Mouse (Mus musculus) heart, adult 9 months (tissue): ENCODE results near the gene Arhgap23.
A peak's percentile ranks its signal among the peaks of the same experiment; 100 is the strongest.

Experiments
- DNase-seq, 2 experiments: peaks; one replicate each; pipeline ENCODE4 v3.0.0; 2022; ENCODE audit warnings: low spot score in 2 of 2

Gene Arhgap23

DNA sequence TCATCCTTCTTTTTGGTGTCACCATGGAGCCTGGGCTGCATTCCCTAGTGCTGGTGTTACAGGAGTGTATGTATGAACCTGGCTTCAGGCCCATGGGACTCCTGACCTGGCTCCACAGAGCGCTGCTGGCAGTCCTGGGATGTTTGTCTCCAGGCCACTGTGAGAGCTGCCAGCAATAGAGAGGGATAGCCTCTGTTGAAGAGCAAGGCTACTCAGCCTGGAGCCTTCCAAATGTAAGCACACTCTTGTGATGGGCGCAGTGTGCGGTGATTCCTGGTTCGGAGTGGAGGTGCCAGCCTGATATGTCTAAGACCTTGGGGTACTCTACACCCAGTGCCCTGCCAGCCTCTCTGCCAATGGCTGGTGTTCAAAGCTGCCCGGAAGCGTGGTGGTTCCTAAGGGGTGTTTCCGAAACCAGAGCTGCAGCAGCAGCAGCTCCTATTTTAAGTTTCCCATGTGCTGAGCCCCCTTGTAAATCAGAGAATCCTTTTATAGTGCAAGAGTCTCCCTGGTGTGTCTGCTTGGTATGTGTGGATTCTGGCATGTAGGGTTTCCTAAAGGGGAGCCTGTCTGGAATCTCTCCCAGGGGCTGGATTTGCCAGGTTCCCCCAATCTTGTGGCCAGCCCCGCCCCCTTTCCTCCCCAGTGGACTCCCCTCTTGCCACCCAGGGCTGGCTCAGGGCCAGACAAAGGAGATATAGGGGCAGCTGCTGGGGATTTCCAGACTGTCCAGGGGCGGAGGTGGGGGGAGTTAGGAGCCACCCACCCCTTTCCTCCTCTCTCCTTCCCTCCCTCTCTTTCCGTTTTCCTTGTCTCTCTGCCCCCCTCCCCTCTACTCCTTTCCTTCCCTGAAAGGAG, 9.0 kb upstream of the Arhgap23 start:
- DNase-seq = peak; percentile 52 to 62

- no peak for DNase-seq
Observed at GRCm38 (mm10) chr11:97407456-97407855, 7.9 kb upstream of the Arhgap23 start.

DNA sequence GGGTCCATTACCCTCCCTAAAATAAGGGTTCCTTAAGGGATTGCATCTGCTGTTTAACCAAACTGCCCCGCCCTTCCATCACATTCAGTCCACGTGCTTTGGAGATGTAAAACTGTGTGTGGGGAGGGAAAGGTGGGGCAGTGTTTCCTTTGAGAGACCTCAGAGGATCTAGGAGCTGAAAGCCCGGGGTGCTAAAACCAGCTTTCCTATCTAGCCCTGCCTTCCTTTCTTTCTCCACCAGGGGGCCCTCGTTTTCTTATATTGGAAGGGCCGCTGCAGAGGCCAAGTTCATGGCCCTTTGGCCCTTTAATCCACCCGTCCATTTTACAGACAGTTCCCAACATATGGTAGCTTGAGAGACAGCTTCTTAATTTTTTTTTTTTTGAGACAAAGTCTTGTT, 7.2 kb upstream of the Arhgap23 start:
- peak; percentile 75 to 87 for DNase-seq

DNA sequence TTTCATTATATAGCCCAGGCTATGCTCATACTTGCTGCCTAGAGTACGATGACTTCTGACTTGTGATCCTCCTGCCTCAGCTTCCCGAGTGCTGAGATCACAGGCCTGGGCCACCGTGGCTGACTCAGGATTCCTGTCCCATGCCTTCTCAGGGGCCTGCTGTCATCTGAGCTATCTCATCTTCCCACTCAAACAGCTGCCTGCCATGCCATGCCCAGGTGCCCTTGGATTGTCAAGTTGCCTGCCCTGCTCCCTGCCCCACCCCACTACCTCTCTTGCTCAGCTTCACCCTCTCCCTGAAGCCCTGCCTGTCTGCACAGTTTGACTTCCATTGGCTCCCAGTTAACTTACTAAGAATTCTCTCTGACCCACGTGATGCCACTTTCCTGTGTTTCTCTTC, 4.4 kb upstream of the Arhgap23 start:
- no peak for DNase-seq

- peak; percentile 70 to 79 for DNase-seq
Observed at GRCm38 (mm10) chr11:97412117-97412516, 3.2 kb upstream of the Arhgap23 start.

DNA sequence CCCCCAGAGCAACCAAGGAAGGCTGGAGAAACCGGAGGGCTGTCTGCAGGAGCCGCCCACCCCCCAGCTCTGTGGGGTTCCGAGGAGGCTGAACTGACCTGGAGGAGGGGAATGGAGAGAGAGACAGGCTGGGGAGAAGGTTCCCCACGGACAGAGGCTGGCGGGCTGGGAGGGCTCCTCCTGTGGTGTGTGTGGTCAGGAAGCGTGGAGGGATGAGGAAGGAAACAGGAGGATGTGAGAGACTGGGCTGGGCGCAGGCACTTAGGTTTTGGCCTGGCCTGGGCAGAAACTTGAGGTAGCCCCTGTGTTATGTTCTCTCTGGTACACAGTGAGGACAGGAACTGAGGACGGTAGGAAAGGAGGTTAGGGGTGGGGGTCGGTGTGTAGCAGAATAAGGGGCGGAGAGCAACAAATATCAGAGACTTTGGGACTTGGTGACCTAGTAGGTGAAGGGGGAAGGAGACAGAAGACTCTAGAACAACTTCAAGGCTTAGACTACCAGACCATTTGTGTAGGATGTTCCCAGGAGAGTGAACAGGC, 2.5 kb upstream of the Arhgap23 start:
- no peak for DNase-seq

- DNase-seq = peak; percentile 67 to 70
Observed at GRCm38 (mm10) chr11:97415712-97416636, 641 bp downstream of the Arhgap23 start.

DNA sequence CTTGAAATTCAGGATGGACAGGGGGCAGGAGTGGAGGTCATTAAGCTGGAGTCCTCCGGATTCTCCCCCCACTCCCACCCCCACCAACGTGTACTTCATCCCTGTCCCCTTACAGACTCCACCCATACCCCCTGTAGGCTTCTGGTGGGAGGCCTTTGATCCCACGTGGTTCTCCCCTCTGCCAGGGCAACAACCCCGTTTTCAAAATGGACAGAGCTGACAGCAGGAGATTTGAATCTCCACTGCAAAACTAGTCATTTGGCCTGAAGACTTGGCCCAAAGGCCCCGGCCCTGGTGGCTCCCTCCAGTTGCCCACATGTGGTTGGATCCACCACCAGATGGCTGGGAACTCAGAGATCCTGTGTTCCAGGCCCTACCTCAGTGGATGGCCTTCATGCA, 1.3 kb downstream of the Arhgap23 start:
- no peak for DNase-seq

GRCm38 (mm10) chr11:97418834-97419539, 3.7 kb downstream of the Arhgap23 start:
- no peak for DNase-seq

DNA sequence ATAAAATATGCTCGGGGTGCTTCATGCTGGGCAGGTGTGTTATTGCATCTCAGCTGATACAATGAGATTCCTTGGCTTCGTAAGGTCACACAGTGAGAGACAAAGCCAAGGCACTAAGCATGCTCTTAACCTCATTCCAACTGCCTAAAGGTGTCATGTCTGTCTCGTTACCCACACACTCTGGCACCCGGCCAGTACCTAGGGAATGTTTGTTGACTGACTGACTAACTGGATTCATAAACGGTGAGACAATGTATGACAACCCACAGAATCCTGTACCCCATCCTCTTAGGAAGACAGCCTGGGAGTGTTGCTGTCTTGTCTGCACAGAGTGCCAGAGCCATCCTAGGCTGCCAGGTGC, 4.2 kb downstream of the Arhgap23 start:
- no peak for DNase-seq

GRCm38 (mm10) chr11:97422507-97422906, 7.2 kb downstream of the Arhgap23 start:
- DNase-seq = no peak

DNA sequence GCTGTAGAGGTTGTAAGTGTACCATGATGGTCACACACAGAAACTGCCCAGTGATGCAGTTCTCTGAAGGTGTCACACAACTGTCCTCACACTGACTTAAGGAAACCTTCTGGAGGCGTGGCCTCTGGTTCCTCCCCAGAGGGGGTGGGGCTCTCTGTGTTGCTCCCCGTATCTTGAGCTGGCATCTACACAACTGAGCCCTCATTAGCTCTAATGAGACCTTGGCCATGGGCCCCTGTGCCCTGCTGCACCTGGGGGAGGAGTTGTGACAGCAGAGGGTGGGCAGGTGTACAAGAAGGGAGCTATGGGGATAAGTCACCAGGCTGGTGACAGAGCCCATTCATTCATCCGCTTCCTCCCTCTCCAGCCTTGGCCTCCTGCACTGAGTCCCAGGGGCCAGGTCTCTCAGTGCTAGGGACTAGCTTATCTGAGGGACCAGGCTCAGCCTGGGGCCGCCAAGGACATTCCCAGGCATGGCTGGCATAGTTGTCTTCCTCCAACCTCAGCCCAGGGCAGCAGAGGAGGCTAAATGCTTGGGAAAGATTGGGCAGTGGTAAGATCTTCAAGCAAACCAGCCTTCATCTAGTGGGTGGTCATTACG, 8.9 kb downstream of the Arhgap23 start:
- DNase-seq = no peak

DNA sequence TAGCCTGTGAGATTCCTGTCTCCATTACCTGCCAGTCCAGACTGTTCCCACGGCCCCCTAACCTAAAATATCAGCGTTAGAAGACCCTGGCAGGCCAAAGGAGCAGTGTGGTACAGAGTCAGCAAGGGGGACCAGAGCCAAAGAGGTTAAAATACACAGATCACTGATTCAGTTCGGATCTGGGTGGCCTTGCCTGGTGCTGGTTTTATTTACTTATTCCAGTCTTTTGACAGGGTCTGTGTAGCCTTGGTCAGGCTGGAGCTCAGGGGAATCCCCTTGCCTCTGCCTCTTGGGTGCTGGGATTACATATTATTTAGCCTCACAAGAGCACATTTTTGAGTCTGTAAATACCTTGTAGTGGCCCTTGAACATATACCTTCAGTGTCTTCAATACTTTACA, 9.5 kb downstream of the Arhgap23 start:
- no peak for DNase-seq

DNA sequence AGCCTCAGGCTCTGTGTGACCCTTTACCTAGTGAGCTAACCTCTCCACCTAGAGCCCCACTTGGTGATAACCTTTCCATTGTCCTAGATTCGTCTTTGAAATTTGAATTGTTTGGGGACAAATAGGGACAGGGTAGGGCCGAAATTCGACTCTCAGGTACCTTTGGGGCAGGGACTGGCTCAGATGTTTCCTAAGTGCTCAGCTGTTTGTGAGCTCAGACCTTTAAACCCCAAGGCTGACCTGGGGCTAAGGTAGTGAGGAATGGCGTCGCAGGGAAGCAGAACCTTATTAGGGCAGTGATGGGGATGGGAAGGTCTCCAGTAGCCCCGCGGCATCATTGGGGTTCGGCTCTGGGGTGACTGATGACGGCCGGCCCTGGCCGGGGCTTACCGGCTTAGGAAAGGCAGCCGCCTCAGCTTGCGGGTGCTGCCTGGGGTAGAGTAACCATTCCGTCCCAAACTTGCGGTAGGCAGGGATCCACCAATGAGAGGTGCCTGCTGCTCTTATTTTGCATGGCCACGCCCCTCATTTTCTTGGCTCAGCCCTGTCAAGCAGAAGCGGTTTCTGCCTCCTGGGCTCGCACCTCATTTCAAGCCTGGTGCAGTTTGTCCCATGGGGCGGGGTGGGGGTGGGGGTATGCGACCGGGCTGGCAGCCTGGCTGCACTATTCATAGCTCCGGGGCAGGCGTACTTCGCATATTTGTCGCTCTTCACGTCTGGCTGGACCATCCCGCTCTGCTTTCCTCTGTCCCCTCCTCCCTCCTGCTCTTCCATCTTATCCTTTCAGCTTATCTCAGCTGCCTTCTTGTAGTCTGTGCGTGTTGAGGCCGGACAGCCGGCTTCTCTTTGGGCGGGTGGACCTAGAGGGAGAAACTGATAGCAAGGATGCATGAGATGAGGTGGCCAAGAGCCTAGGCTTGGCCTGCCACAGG, 12.7 kb downstream of the Arhgap23 start:
- peak; percentile 86 to 88 for DNase-seq

- DNase-seq = no peak
Observed at GRCm38 (mm10) chr11:97428726-97429077, 13.4 kb downstream of the Arhgap23 start.

DNA sequence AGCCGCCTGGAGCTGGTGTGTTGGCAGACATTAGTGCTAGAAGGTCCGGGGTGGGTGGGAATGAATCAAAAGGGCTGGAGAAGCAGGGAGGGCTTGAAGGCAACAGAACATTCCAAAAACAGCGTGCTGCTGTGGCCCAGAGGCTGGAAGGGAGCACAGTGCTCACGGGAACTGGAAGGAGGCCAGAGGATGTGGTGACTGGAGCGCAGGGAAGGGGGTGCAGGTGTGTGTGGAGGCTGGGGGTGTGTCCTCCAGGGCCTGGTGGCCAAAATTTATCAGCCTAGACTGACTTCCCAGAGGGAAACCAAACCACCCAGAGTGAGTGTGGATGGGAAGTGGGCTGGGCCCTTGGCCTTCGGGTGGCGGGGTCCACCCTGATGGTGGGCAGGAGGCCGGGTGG, 14.3 kb downstream of the Arhgap23 start:
- DNase-seq = no peak

GRCm38 (mm10) chr11:97432015-97432414, 16.7 kb downstream of the Arhgap23 start:
- peak; percentile 52 to 63 for DNase-seq

DNA sequence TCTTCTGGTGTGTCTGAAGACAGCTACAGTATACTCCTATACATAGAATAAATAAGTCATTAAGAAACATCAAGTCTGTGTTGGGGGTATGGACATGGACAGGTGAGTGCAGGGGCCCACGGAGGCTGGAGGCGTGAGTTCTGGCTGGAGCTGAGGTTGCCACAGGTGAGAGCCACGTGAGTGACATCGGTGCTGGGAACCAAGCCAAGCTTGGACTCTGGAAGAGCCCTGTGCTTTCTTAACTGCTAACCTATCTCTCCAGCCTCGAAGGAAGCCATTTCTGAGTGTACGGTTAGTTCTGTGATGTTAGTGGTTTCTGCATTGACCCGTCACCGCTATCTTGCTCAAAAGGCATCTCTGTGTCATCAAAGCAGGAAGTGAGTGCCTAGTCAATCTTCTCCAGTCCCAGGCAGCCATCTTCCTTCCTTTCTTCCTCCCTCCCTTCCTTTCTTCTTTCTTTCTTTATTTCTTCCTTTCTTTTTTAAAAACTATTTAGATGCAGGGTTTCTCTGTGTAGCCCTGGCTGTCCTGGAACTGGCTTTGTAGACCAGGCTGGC, 17.7 kb downstream of the Arhgap23 start:
- no peak for DNase-seq

DNA sequence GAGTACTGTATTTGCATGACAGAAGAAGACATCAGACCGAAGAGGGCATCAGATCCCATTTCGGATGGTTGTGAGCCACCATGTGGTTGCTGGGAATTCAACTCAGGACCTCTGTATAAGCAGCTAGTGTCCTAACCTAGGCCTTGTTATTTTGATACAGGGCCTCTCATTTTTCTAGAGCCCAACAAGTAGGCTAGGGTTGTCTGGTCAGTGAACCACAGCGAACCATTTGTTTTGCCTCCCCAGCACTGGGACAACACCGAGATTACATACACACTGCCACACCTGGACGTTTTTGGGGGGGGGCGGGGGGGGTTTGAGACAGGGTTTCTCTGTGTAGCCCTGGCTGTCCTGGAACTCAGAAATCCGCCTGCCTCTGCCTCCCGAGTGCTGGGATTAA, 18.8 kb downstream of the Arhgap23 start:
- DNase-seq = no peak
